Mouse (Mus musculus) small intestine, adult 2 months (tissue): Measurements from ENCODE around the gene Polr3a. TPM values are rescaled to one million over a fixed set of nuclear protein-coding genes. Genes with fewer than 3 reads are reported as not detected.

ENCODE experiments used
- H3K27ac ChIP-seq: fragments of 200-500 bp; 2 replicates; pipeline ENCODE4 v1.5.1; 2012; ENCODE audit warnings: low read depth, low read length, control low read depth, inconsistent platforms; ENCODE audit not compliant: insufficient read depth
- H3K27me3 ChIP-seq: fragments of 200-500 bp; 2 replicates; pipeline ENCODE4 v1.6.1; 2012; ENCODE audit warnings: mild to moderate bottlenecking, moderate library complexity, low read length, inconsistent platforms; ENCODE audit not compliant: control insufficient read depth, insufficient read depth
- H3K36me3 ChIP-seq: fragments of 200-500 bp; 2 replicates; pipeline ENCODE4 v1.6.1; 2012; ENCODE audit warnings: mild to moderate bottlenecking, low read length, control low read depth, inconsistent platforms; ENCODE audit not compliant: control insufficient read depth, insufficient read depth
- H3K4me1 ChIP-seq: fragments of 200-500 bp; 2 replicates; pipeline ENCODE4 v1.6.1; 2012; ENCODE audit warnings: low read length, inconsistent platforms, mixed read lengths; ENCODE audit not compliant: control insufficient read depth, insufficient read depth, insufficient read length
- H3K4me3 ChIP-seq: fragments of 200-500 bp; 2 replicates; pipeline ENCODE4 v1.5.1; 2012; ENCODE audit warnings: low read depth, mild to moderate bottlenecking, control low read depth, inconsistent platforms, low read length, moderate library complexity
- CTCF ChIP-seq: fragments of 200-500 bp; IDR thresholded peaks from 2 replicates; pipeline ENCODE4 v1.5.1; 2012; ENCODE audit warnings: low read depth, mild to moderate bottlenecking, control low read depth, inconsistent platforms, low read length, moderate library complexity, mixed read lengths; ENCODE audit not compliant: insufficient replicate concordance, insufficient read length; ENCODE audit errors: extremely low read depth
- POLR2A ChIP-seq: fragments of 200-500 bp; IDR thresholded peaks from 2 replicates; pipeline ENCODE4 v1.6.1; 2012; ENCODE audit warnings: low read depth, mild to moderate bottlenecking, control low read depth, inconsistent platforms, low read length, moderate library complexity
- WGBS: fragments of 180-500 bp; shearing (Covaris S2); methylation state at CpG from one replicate; pipeline ENCODE4 v1.1.7; 2018; 5-methylcytosine and 5-hydroxymethylcytosine counted together
- polyA plus RNA-seq: library from polyadenylated mRNA; depleted of rRNA; stranded (reverse); fragments of >200 nt; gene quantifications from 2 replicates; pipeline ENCODE4 v1.2.3, GENCODE M21; 2012

Polr3a gene
- polyA plus RNA-seq, 1 experiment: 3.8 TPM

DNA sequence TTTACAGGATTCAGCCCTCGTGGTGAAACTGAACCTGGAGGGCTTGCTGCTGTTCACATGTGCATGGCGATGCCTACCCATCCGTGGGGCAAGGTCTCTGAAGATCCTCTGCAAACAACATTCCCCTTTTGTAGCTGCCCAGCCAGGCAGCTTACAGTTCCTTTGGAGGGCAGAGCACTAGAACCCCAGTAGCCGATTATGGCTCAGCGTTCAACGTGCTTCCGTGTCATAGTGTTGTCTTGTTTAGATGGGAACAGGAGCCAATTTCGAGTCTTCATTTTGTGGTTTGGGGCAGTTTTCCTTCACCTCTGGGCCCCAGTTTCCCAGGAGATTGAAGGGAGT is 14.0 kb upstream of the Polr3a start:
- TF ChIP-seq CTCF (no peak), POLR2A (no peak)
- no peak overlapping the region for H3K27ac ChIP-seq
- peaks cover 34% of the 10 kb centered on the region for H3K36me3 ChIP-seq
- H3K4me3 ChIP-seq: no peak overlapping the region
- H3K4me1 ChIP-seq: no peaks in the 10 kb centered on the region
- H3K27me3 ChIP-seq: no peaks in the 10 kb centered on the region
- WGBS: 34% methylated on average over 8 of the region's 8 CpGs

DNA sequence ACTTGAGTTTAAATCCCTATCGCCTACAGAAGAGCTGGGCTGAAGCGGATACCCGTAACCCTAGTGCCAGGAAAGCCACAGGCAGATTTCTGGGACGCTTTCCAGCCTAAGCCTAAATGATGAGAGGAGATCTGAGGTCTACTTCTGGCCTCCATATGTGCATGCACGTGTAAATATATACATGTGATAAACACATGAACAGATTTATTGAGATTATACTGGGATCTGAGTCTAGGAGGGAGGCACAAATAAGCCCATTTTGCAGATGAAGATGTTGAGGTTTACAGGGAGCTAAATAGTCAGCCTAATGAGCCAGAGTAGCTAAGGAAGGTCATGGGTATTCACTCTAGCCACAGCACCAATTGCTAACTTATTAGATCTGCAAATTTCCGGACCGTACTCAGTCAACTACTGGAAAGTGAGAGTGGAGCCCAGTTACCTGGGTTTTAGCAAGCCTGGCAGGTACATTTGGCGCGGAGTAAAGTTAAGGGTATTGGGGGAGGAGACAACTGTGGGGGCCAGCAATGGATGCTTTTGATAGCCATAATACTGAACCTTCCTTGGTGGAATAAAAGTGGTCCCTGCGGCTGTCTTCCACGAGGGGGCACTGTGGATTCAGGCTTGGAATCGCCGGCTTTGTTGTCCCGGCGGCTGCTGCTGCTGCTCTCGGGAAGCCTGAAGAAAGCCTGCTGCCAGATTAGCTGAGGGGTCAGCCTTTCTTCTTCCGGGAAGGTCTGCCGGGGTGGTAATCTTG is 13.4 kb upstream of the Polr3a start:
- Histone ChIP-seq H3K27ac (no peak overlapping the region), H3K27me3 (no peaks in the 10 kb centered on the region), H3K4me3 (no peak overlapping the region), H3K36me3 (peaks cover 36% of the 10 kb centered on the region), H3K4me1 (no peaks in the 10 kb centered on the region)
- TF ChIP-seq CTCF: peak; percentile 81
- no peak for TF ChIP-seq POLR2A
- WGBS: 21% methylated on average over 18 of the region's 18 CpGs

GRCm38 (mm10) chr14:24499478-24499877 is 12.6 kb upstream of the Polr3a start:
- H3K27ac ChIP-seq: no peak overlapping the region
- WGBS: 44% methylated on average over 9 of the region's 9 CpGs

GRCm38 (mm10) chr14:24498561-24499255 is 11.8 kb upstream of the Polr3a start:
- Histone ChIP-seq H3K4me1 (peaks cover 2% of the 10 kb centered on the region; the same call in 1 of the 2 replicates), H3K27ac (no peak overlapping the region), H3K36me3 (peaks cover 49% of the 10 kb centered on the region), H3K27me3 (no peaks in the 10 kb centered on the region), H3K4me3 (no peak overlapping the region)
- no peak for TF ChIP-seq POLR2A
- no peak for TF ChIP-seq CTCF
- 39% methylated on average over 5 of the region's 5 CpGs for WGBS

More at GRCm38 (mm10) chr14:24499478-24499877, 12.6 kb upstream of the Polr3a start:
- Histone ChIP-seq H3K36me3 (peaks cover 42% of the 10 kb centered on the region), H3K4me1 (peaks cover 2% of the 10 kb centered on the region; the same call in 1 of the 2 replicates), H3K27me3 (no peaks in the 10 kb centered on the region), H3K4me3 (no peak overlapping the region)
- TF ChIP-seq POLR2A (no peak), CTCF (no peak)

GRCm38 (mm10) chr14:24497443-24497842 is 10.6 kb upstream of the Polr3a start:
- Histone ChIP-seq H3K27me3 (no peaks in the 10 kb centered on the region), H3K4me1 (peaks cover 2% of the 10 kb centered on the region; the same call in 1 of the 2 replicates), H3K27ac (no peak overlapping the region), H3K4me3 (no peak overlapping the region), H3K36me3 (peaks cover 56% of the 10 kb centered on the region)
- 75% methylated on average over 1 of the region's 1 CpGs for WGBS
- no peak for TF ChIP-seq CTCF
- no peak for TF ChIP-seq POLR2A

GRCm38 (mm10) chr14:24496507-24496906 is 9.6 kb upstream of the Polr3a start:
- Histone ChIP-seq H3K4me1 (peaks cover 6% of the 10 kb centered on the region; the same call in 1 of the 2 replicates), H3K36me3 (peaks cover 61% of the 10 kb centered on the region), H3K27ac (no peak overlapping the region), H3K27me3 (no peaks in the 10 kb centered on the region), H3K4me3 (no peak overlapping the region)
- 86% methylated on average over 1 of the region's 1 CpGs for WGBS
- TF ChIP-seq POLR2A (no peak), CTCF (no peak)

- no peak for TF ChIP-seq POLR2A
- no peak for TF ChIP-seq CTCF
- WGBS: 78% methylated on average over 9 of the region's 9 CpGs
- no peaks in the 10 kb centered on the region for H3K27me3 ChIP-seq
- no peak overlapping the region for H3K27ac ChIP-seq
- peaks cover 11% of the 10 kb centered on the region; the same call in 1 of the 2 replicates for H3K4me1 ChIP-seq
- H3K36me3 ChIP-seq: peaks cover 50% of the 10 kb centered on the region
- H3K4me3 ChIP-seq: no peak overlapping the region
Observed at GRCm38 (mm10) chr14:24493256-24493655, 6.4 kb upstream of the Polr3a start.
